Mouse (Mus musculus) neural tube, embryonic 11.5 days (tissue): Measurements from ENCODE around the gene Csnk2a2. TPM values are rescaled to one million over a fixed set of nuclear protein-coding genes. Genes with fewer than 3 reads are reported as not detected.
A peak's percentile ranks its signal among the peaks of the same experiment; 100 is the strongest.

Experiments
- ATAC-seq: fragments of 200-750 bp; cut with Nextera tagmentation; 2 replicates; pipeline ENCODE4 v1.8.0; 2017; ENCODE audit warnings: moderate number of reproducible peaks, mild to moderate bottlenecking, moderate TSS enrichment, moderate library complexity; ENCODE audit not compliant: insufficient read depth, low FRiP score, low TSS enrichment
- DNase-seq: peaks from one replicate; pipeline ENCODE4 v3.0.0-alpha.2; 2015; ENCODE audit warnings: low spot score
- H3K27ac ChIP-seq: fragments of 300-500 bp; sonication (generic); 2 replicates; pipeline ENCODE4 v1.5.1; 2014; ENCODE audit warnings: low read depth, mild to moderate bottlenecking, low read length
- H3K27me3 ChIP-seq: fragments of 300-500 bp; sonication (generic); 2 replicates; pipeline ENCODE4 v1.6.1; 2014; ENCODE audit warnings: mild to moderate bottlenecking, low read length, mixed read lengths; ENCODE audit not compliant: control insufficient read depth, insufficient read depth
- H3K36me3 ChIP-seq: fragments of 300-500 bp; sonication (generic); 2 replicates; pipeline ENCODE4 v1.6.1; 2014; ENCODE audit warnings: mild to moderate bottlenecking, low read length, moderate library complexity, mixed read lengths; ENCODE audit not compliant: control insufficient read depth, insufficient read depth
- H3K4me1 ChIP-seq: fragments of 300-500 bp; sonication (generic); 2 replicates; pipeline ENCODE4 v1.6.1; 2014; ENCODE audit warnings: low read length, mixed read lengths; ENCODE audit not compliant: control insufficient read depth, insufficient read depth
- H3K4me2 ChIP-seq: fragments of 300-500 bp; sonication (generic); 2 replicates; pipeline ENCODE4 v1.6.1; 2014; ENCODE audit warnings: low read depth, mild to moderate bottlenecking, moderate library complexity
- H3K4me3 ChIP-seq: fragments of 300-500 bp; sonication (generic); 2 replicates; pipeline ENCODE4 v1.5.1; 2014; ENCODE audit warnings: low read depth, low read length
- H3K9ac ChIP-seq: fragments of 300-500 bp; sonication (generic); 2 replicates; pipeline ENCODE4 v1.6.1; 2014; ENCODE audit warnings: mild to moderate bottlenecking, low read length
- H3K9me3 ChIP-seq: fragments of 300-500 bp; sonication (generic); 2 replicates; pipeline ENCODE4 v1.6.1; 2016; ENCODE audit warnings: low read length; ENCODE audit not compliant: control insufficient read depth
- WGBS: fragments of 180-500 bp; shearing (Covaris S2); extraction: QIAGEN DNeasy Blood & Tissue Kit; methylation state at CpG from one replicate; pipeline ENCODE4 v1.1.7; 2014; 5-methylcytosine and 5-hydroxymethylcytosine counted together
- polyA plus RNA-seq: library from polyadenylated mRNA; unstranded; fragments of >200 nt; fragmentation: Nextera tagmentation; extraction: Ambion mirVana; gene quantifications from 2 replicates; pipeline ENCODE4 v1.2.1, GENCODE M21; 2014

Csnk2a2 gene
- 16.7 and 18.3 TPM in 2 replicates for polyA plus RNA-seq

DNA sequence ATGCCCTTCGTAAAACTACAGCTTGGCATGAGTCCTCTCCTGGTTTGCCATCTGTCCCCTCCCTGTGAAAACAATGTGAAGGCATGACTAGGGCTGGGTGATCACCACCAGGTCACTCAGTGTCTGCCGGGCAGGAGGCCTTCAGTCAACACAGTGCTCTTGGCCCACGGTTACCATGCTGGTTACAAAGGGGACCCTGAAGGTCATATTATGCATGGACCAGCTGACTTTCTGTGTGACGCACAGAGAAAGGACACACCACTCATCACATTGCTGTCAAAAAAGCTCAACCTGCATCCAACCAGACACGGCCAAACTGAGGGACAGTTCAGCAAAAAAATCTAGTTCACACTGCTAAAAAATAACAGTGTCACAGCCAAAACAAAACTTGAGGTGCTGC is at the start of gene Csnk2a2:
Csnk2a2 (minus strand) TSS at position 34 of the 400 bp plus-strand sequence.
- Histone ChIP-seq H3K36me3 (peaks cover 2% of the 10 kb centered on the region; the same call in 1 of the 2 replicates), H3K4me3 (peak within 1 kb of the TSS; percentile 99), H3K9me3 (no peaks in the 10 kb centered on the region), H3K27ac (no peak within 1 kb of the TSS), H3K27me3 (no peaks in the 10 kb centered on the region), H3K4me1 (peaks cover 3% of the 10 kb centered on the region; the same call in 1 of the 2 replicates), H3K9ac (peak within 1 kb of the TSS; percentile 95), H3K4me2 (peak within 1 kb of the TSS; percentile 95)
- no peak for DNase-seq
- ATAC-seq, result no peak
- 84% methylated on average over 5 of the region's 5 CpGs for WGBS

- Histone ChIP-seq H3K27me3 (no peaks in the 10 kb centered on the region), H3K9ac (no peak overlapping the region), H3K4me1 (no peaks in the 10 kb centered on the region), H3K4me3 (no peak overlapping the region), H3K27ac (no peak overlapping the region), H3K36me3 (no peaks in the 10 kb centered on the region), H3K9me3 (no peaks in the 10 kb centered on the region), H3K4me2 (no peak overlapping the region)
- no peak for ATAC-seq
- no peak for DNase-seq
- 81% methylated on average over 5 of the region's 5 CpGs for WGBS
Observed at GRCm38 (mm10) chr8:95539487-95539886, 49.6 kb upstream of the Csnk2a2 start.

GRCm38 (mm10) chr8:95533584-95534387 is 43.9 kb upstream of the Csnk2a2 start, which contains the start of gene Ccdc113:
Ccdc113 (plus strand) TSS chr8:95534085.
- ATAC-seq, result peak; percentile 71
- Histone ChIP-seq H3K9me3 (no peaks in the 10 kb centered on the region), H3K27me3 (no peaks in the 10 kb centered on the region), H3K4me3 (peak within 1 kb of the TSS; percentile 38), H3K27ac (no peak within 1 kb of the TSS), H3K4me1 (no peaks in the 10 kb centered on the region), H3K36me3 (no peaks in the 10 kb centered on the region), H3K4me2 (peak within 1 kb of the TSS; percentile 63), H3K9ac (peak within 1 kb of the TSS; percentile 41)
- peak; percentile 75 for DNase-seq
- 8% methylated on average over 33 of the region's 33 CpGs for WGBS

- ATAC-seq, result no peak
- Histone ChIP-seq H3K9ac (no peak overlapping the region), H3K4me3 (no peak overlapping the region), H3K4me2 (no peak overlapping the region), H3K27ac (no peak overlapping the region), H3K4me1 (no peaks in the 10 kb centered on the region), H3K27me3 (no peaks in the 10 kb centered on the region), H3K36me3 (no peaks in the 10 kb centered on the region), H3K9me3 (no peaks in the 10 kb centered on the region)
- WGBS, result 74% methylated on average over 4 of the region's 4 CpGs
- DNase-seq, result no peak
Observed at GRCm38 (mm10) chr8:95532206-95532605, 42.4 kb upstream of the Csnk2a2 start.

DNA sequence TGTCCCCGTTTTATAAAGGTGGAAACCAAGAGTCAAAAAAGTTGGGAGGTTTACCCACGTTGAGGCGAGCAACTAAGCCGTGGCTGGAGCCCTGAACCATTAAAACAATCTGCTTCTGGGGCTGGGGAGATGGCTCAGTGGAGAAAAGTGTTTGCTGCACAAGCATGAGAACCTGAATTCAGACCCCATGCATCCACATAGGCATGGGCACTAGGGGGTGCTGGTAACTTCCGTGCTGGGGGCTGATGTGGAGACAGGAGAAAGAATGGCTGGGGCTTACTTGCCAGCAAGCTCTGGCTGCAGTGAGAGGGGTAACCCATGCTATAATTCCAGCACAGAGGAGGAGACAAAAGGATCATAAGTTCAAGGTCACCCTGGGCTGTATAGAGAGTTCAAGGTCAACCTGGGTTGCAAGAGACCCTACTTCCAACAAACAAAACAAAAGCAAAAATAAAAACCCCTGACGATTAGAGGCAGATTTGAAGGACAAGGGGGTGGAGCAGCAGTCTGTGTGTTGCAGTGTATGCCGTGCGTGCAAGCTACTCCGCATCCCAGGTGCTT is 39.0 kb upstream of the Csnk2a2 start:
- H3K4me3 ChIP-seq, result no peak overlapping the region
- ATAC-seq, result no peak
- H3K27ac ChIP-seq, result no peak overlapping the region
- H3K9me3 ChIP-seq, result no peaks in the 10 kb centered on the region
- DNase-seq, result no peak
- H3K27me3 ChIP-seq, result no peaks in the 10 kb centered on the region
- H3K9ac ChIP-seq, result no peak overlapping the region
- H3K36me3 ChIP-seq, result no peaks in the 10 kb centered on the region
- no peak overlapping the region for H3K4me2 ChIP-seq
- H3K4me1 ChIP-seq, result no peaks in the 10 kb centered on the region
- 71% methylated on average over 9 of the region's 9 CpGs for WGBS

GRCm38 (mm10) chr8:95528194-95528593 is 38.4 kb upstream of the Csnk2a2 start:
- Histone ChIP-seq H3K4me1 (no peaks in the 10 kb centered on the region), H3K27ac (no peak overlapping the region), H3K4me3 (no peak overlapping the region), H3K9ac (no peak overlapping the region), H3K27me3 (no peaks in the 10 kb centered on the region), H3K9me3 (no peaks in the 10 kb centered on the region), H3K36me3 (no peaks in the 10 kb centered on the region), H3K4me2 (no peak overlapping the region)
- DNase-seq (no peak), ATAC-seq (no peak)
- WGBS, result 85% methylated on average over 10 of the region's 10 CpGs

- H3K36me3 ChIP-seq, result no peaks in the 10 kb centered on the region
- DNase-seq, result no peak
- H3K9ac ChIP-seq, result no peak overlapping the region
- H3K4me2 ChIP-seq, result no peak overlapping the region
- no peak for ATAC-seq
- H3K4me1 ChIP-seq, result no peaks in the 10 kb centered on the region
- no peak overlapping the region for H3K27ac ChIP-seq
- 92% methylated on average over 4 of the region's 4 CpGs for WGBS
- H3K4me3 ChIP-seq, result no peak overlapping the region
- no peaks in the 10 kb centered on the region for H3K27me3 ChIP-seq
- no peaks in the 10 kb centered on the region for H3K9me3 ChIP-seq
Observed at GRCm38 (mm10) chr8:95523991-95524390, 34.2 kb upstream of the Csnk2a2 start.

GRCm38 (mm10) chr8:95516928-95517327 is 27.1 kb upstream of the Csnk2a2 start:
- no peak for ATAC-seq
- Histone ChIP-seq H3K4me2 (no peak overlapping the region), H3K36me3 (no peaks in the 10 kb centered on the region), H3K4me3 (no peak overlapping the region), H3K4me1 (no peaks in the 10 kb centered on the region), H3K9ac (no peak overlapping the region), H3K27ac (no peak overlapping the region), H3K9me3 (no peaks in the 10 kb centered on the region), H3K27me3 (no peaks in the 10 kb centered on the region)
- WGBS, result 93% methylated on average over 6 of the region's 6 CpGs
- DNase-seq, result no peak

DNA sequence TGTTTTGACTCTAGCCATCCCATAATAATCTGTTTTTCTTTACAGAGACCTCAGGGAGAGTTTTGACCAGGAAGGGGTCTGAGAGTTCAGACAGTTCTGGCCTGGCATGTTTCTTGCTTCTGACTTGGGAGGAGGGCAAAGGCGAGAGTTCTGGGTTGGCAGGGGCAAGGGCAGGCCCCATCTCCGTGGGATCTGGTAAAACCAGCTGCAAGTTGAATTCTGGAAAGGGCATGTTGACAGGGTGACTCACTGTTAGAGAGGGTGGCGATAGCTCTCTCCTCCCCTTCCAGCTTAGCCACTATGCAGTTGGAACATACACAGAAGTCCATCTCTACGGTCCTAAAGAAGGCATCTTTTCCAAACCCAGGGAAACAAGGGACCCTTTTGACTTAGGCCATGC is 23.4 kb upstream of the Csnk2a2 start:
- Histone ChIP-seq H3K36me3 (no peaks in the 10 kb centered on the region), H3K4me2 (no peak overlapping the region), H3K4me1 (no peaks in the 10 kb centered on the region), H3K27ac (no peak overlapping the region), H3K4me3 (no peak overlapping the region), H3K9me3 (no peaks in the 10 kb centered on the region), H3K9ac (no peak overlapping the region), H3K27me3 (no peaks in the 10 kb centered on the region)
- DNase-seq (no peak), ATAC-seq (no peak)
- whole genome bisulfite sequencing, result 81% methylated on average over 4 of the region's 4 CpGs
